In genomic region chr6:84806132-84806730, GRCm38 (mm10) we compare ENCODE assay signal across 11 mouse cellular contexts.
"Had no signal": no experiment of that assay in that cellular context is flagged by ENCODE, and none has a peak within 500 bp of the region (broad histone marks: within the 10 kb centered on the region; RNA-seq: fewer than 3 reads in every experiment).

No protein-coding gene starts in this region.

- ATAC-seq: midbrain, embryonic 13.5 days had no signal

- H3K4me2 ChIP-seq: kidney, embryonic 15.5 days; limb, embryonic 15.5 days; midbrain, embryonic 13.5 days; neural tube, embryonic 12.5 days had no signal

- DNase-seq: kidney, postnatal 14 days; lung, adult 18-20 months; lung, postnatal 36 days; retina, postnatal 1 day; right cerebral cortex, postnatal 25 days; thymus, postnatal 36 days had no signal

- H3K36me3 ChIP-seq: kidney, embryonic 15.5 days; limb, embryonic 15.5 days; midbrain, embryonic 13.5 days; neural tube, embryonic 12.5 days had no signal

- H3K27me3 ChIP-seq: kidney, embryonic 15.5 days; limb, embryonic 15.5 days; midbrain, embryonic 13.5 days; neural tube, embryonic 12.5 days had no signal

- H3K9me3 ChIP-seq: kidney, embryonic 15.5 days; limb, embryonic 15.5 days; midbrain, embryonic 13.5 days; neural tube, embryonic 12.5 days had no signal

- H3K4me1 ChIP-seq: kidney, embryonic 15.5 days; limb, embryonic 15.5 days; neural tube, embryonic 12.5 days had no signal

- H3K27ac ChIP-seq: kidney, embryonic 15.5 days; limb, embryonic 15.5 days; liver, embryonic 14.5 days; midbrain, embryonic 13.5 days; neural tube, embryonic 12.5 days had no signal

- H3K4me3 ChIP-seq: kidney, embryonic 15.5 days; limb, embryonic 15.5 days; midbrain, embryonic 13.5 days; neural tube, embryonic 12.5 days had no signal

- H3K9ac ChIP-seq: kidney, embryonic 15.5 days; limb, embryonic 15.5 days; liver, embryonic 14.5 days; midbrain, embryonic 13.5 days; neural tube, embryonic 12.5 days had no signal
